Mouse (Mus musculus) cerebellum, postnatal 25 days (tissue): ENCODE results near the gene Mrpl51.

Experiments used
- DNase-seq, 2 experiments: peaks; one replicate each; pipeline ENCODE4 v3.0.0; 2021; ENCODE audit warnings: mixed read lengths in 2 of 2

Gene Mrpl51

DNA sequence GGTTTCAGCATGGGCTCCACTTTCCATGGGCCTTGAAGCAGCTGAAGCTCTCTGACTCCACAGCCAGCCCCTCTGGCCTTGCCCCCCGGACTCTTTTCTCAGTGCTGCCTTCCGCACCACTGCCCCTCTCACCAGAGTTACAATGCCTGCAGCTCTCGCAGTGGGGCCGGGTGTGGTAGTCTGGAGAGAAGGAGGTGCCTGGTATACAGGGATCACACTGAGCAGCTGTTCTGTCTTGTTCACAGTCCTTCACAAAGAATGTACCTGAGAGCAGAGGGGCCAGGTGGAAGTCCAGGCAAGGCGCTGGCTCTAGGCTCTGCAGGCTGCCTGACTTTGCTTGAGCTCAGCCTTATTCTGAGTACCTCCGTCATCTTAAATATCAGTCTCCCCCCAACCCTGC lies 44.7 kb downstream of the Mrpl51 start:
- DNase-seq, result no peak

DNA sequence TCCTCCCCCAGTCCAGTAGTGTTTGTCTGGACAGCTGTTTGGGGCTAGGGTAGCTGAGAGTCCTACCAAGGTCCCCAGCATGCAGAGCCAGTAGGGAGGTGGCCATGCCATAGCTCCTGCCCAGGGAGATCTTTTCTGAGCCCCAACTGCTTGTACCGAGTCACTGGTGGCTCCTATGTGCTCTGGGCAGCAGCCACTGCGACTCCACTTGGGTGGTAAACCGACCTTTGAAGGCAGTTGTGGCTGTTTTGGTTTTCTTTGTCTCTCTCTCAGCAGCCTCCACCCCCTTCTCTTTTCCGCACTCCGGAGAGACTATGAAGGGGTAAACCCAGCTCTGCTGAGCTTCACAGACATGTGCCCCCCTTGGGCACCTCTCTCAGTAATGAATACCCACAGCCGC lies 45.2 kb downstream of the Mrpl51 start, which contains the start of gene Cd27:
TSS of gene Cd27 (minus strand) at position 229 of the 400 bp plus-strand sequence.
- no peak for DNase-seq

DNA sequence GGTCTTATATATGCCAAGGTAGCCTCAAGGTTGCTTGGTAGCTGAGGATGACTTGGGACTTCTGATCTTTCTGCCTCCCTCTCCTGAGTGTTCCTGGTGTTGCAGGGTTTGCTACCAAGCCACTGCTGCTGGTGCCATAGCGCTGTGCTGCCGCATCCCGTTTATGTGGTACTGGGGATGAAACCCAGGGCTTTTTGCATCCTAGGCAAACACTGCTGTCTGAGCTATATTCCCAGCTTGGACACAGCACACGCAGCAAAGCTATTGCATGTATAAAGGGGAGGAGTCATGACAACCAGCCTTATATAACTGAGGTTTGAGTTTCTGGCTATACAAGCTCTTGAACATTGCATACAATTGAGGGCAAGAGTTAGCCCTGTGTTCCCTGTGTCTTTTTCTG lies 45.8 kb downstream of the Mrpl51 start:
- no peak for DNase-seq

DNA sequence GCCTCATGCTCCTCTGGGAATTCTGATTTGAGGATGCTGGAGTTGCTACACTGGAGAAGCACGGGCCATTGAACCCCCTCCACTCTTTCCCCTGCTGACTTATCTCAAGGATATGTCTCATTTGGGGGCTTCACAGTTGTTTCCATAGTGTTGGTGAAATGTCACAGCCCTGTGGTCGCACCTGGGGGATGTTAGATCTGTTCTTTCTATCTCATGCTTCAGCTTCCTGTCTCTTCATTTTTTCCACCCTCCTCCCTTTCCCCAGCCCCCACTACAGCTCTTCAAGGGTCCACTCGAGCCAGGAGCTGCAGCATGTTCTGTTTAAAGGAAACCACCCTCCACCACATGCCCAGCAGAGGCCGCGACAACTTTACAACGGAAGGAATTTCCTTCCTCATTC lies 46.8 kb downstream of the Mrpl51 start:
- no peak for DNase-seq

DNA sequence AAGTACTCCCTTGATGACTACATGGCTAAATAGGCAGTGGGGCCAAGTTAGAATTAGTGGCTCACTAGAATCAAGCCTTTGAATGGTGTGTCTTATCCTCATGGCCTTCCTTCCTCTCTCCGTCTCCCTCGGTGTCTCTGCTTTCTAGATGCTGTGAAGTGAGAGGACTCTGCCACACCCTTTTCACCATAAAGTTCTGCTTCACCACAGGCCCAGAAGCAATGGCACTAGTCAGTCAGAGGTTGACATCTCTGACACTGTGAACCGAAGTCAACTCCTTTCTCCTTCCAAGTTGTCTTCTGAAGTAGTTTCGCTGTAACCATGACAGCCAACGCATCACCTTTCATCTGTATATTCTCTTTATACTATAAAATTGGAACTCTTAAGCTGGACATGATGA lies 47.9 kb downstream of the Mrpl51 start:
- no peak for DNase-seq

DNA sequence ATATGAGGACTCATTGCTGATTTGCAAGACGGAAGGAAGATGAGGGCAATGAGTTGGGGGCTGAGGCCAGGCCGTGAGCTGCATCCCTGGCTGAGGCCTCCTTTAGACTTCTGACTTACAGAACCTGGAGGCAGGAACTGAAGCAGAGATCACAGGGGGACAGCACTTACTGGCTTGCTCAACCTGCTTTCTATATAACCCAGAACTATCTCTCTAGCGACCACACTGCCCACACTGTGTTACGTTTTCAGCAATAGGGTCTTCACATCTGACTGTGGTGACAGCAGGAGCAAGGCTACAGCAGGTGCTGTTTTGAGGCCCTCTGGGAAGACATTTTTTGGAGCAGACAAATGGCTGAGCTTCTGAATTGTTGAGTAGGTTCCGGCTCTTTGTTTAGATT lies 49.0 kb downstream of the Mrpl51 start:
- DNase-seq, result no peak

DNA sequence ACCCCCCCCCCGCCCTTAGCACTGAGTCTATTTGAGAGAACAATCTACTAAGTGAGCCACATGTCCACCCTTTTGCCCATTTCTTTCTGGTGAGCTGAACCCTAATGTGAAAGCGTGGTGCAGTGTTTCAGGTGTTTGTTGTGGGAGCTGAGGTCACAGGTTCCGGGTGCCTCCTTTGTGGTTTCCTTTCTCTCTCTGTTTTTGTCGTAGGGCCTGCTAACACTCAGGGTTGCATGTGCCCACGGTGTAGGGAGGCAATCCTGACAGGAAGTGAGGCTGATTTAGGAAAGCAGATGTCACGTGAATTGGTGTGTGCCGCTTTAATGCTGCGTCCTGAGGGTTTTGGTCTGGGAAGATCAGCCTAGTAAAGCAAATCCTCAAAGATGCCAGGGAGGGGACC lies 50.0 kb downstream of the Mrpl51 start:
- DNase-seq, result no peak

DNA sequence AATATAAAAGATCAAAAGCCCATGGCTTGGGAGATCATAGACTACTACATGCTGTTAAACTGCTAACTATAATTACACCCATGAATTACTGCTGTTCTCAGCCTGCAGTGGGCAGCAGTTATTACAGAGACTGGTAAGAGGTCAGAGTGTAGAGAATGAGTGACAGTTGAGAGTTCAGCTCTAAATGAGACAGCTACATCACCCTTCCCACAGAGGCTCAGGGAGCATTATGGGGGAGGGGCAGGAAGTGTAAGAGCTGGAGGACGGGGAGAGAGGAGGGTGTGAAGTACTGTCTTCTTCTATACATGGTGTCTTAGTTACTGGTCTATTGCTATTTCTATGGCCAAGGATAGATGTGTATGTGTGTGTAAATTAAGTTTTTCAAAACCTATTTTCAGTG lies 53.0 kb downstream of the Mrpl51 start:
- DNase-seq, result no peak
